Mouse (Mus musculus): ENCODE data around the gene Adcy2. TPM values are rescaled to one million over a fixed set of nuclear protein-coding genes. Genes with fewer than 3 reads are reported as not detected.

Gene Adcy2
- polyA plus RNA-seq, 1 experiment from 2014 or later = 8.0 TPM

DNA sequence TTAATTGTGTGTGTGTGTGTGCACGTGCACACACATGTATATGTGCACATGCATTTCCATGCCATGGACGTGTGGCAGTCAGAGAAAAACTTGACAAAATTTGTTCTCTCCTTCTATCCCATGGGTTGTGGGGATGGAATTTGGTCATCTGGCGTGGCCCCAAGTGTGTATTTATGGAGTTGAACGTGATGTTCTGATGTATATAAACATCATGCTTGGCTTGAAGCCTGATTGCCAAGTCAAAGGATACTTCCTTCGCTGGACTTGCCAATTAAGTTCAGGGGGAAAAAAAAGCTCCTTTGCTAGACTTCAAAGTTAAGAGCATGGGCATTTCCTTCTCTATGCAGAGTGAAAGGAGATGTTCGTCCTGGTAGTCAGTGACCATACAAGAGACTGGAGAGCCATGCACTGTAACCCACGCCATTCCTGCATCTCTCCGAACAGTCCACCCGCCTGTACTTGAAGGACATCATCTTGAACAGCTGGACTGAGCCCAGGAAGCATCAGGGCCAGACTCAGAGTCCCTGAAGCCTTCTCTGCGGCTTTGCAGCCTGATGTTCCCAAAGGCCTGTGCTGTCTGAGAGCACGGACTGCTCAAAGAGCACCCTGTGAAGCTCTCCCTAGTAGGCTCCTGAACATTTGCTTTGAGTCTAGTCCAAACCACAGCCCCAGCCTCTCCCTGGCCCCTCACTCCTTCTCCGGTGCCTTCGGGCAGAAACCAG, 178.3 kb downstream of the Adcy2 start:
- WGBS = 67% methylated on average over 13 of the region's 13 CpGs
- H3K27me3 ChIP-seq = no peaks in the 10 kb centered on the region
- no peaks in the 10 kb centered on the region for H3K36me3 ChIP-seq
- H3K27ac ChIP-seq (replicated peaks) = peak overlapping the region; percentile 58
- no peak overlapping the region for H3K4me2 ChIP-seq (replicated peaks)
- ATAC-seq (ENCODE audit: insufficient number of reproducible peaks, low FRiP score, low TSS enrichment, low read depth) = peak; percentile 61
- H3K9me3 ChIP-seq (replicated peaks) = no peaks in the 10 kb centered on the region
- H3K4me1 ChIP-seq = peaks cover 6% of the 10 kb centered on the region; the same call in 1 of the 2 replicates
- no peak overlapping the region for H3K4me3 ChIP-seq (replicated peaks)
- H3K9ac ChIP-seq = no peak overlapping the region

DNA sequence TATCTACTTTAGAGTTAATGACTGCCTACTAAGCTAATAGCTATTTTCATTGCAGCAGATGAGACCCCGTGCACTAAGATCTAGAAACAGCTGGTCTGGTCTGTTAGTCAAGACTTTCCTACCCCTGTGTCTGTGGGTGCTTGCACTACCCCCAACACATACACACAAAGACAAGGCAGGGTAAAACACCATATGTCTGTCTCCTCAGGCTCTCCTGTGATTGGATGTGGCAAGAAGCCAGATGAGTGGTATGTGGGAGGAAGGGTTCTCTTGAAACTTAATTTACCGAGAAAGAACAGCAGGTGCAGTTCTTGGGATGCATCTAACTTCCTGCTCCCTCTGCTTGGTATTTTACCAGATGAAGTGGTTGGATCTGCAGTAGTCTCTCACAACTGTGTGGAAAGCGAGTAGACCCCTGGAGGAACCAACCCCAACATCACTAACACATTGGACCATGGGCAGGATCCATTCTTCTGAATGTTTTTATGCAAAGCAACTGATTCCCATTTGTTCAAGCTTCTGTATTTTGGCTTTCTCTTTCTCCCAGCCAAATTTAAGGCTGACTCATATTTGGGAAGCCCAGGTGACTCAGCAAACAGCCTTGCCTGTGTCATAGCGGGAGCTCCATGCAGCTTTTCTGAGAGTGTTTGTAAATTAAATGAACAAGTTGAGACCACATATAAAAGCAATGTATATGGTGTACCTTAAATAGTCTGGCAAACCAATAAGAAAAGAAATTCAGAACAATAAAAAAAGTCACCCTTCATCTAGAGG, 183.4 kb downstream of the Adcy2 start:
- 64% methylated on average over 4 of the region's 4 CpGs for WGBS

DNA sequence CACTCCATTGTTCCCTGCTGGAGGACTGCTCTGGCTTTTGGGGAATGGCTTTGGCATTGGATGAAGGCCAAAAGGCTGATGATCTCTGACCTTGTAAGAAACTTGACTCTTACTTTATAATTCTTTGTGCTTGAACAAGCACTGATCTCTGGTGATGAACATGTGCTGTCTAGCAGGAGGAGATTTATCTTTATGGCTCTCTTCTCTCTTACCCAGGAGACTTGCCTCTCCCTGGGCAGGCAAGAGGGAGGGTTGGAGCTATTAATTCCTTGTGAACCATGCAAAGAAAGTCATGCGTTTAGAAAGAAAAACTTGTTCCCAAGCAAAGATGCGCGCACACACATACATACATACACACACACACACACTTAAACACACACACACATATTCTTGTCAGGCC, 188.2 kb downstream of the Adcy2 start:
- Histone ChIP-seq H3K9me3 (replicated peaks) (no peaks in the 10 kb centered on the region), H3K27me3 (no peaks in the 10 kb centered on the region), H3K4me1 (no peaks in the 10 kb centered on the region), H3K27ac (replicated peaks) (no peak overlapping the region), H3K4me2 (replicated peaks) (no peak overlapping the region), H3K36me3 (no peaks in the 10 kb centered on the region), H3K9ac (no peak overlapping the region), H3K4me3 (replicated peaks) (no peak overlapping the region)
- WGBS = 85% methylated on average over 3 of the region's 3 CpGs
- ATAC-seq (ENCODE audit: insufficient number of reproducible peaks, low FRiP score, low TSS enrichment, low read depth) = no peak

More for the DNA sequence above, 183.4 kb downstream of the Adcy2 start:
- H3K4me1 ChIP-seq = 0 out of 2 replicates have a peak, but pooled peaks cover under 1% of the 10 kb centered on the region
- H3K36me3 ChIP-seq = no peaks in the 10 kb centered on the region
- no peak overlapping the region for H3K4me3 ChIP-seq (replicated peaks)
- no peaks in the 10 kb centered on the region for H3K27me3 ChIP-seq
- H3K9ac ChIP-seq = no peak overlapping the region
- peak; percentile 34; the same call in 1 of the 2 replicates for ATAC-seq (ENCODE audit: insufficient number of reproducible peaks, low FRiP score, low TSS enrichment, low read depth)
- no peaks in the 10 kb centered on the region for H3K9me3 ChIP-seq (replicated peaks)
- H3K4me2 ChIP-seq (replicated peaks) = no peak overlapping the region
- no peak overlapping the region for H3K27ac ChIP-seq (replicated peaks)

DNA sequence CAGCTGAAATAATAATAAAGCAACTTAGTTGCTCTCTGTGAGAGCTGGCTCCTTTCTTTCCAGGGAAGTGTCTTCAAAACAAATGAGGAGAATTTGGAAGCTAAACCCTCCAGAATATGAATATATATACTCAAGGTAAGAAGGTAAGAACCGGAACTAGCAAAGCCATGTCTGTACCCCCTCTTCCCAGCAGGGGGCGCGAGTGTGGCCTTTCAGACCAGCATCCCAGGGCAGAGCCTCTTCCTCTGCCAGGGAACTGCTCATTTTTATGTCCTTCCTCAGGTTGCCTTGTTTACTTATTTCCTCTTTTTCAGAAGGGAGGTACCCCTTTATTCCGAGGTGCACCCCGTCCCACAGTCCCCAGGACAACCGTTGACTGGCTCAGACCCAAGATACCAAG, 199.6 kb downstream of the Adcy2 start:
- Histone ChIP-seq H3K4me3 (replicated peaks) (no peak overlapping the region), H3K4me1 (no peaks in the 10 kb centered on the region), H3K9ac (no peak overlapping the region), H3K27ac (replicated peaks) (no peak overlapping the region), H3K9me3 (replicated peaks) (no peaks in the 10 kb centered on the region), H3K36me3 (no peaks in the 10 kb centered on the region), H3K4me2 (replicated peaks) (no peak overlapping the region), H3K27me3 (no peaks in the 10 kb centered on the region)
- WGBS = 66% methylated on average over 6 of the region's 6 CpGs
- no peak for ATAC-seq (ENCODE audit: insufficient number of reproducible peaks, low FRiP score, low TSS enrichment, low read depth)

DNA sequence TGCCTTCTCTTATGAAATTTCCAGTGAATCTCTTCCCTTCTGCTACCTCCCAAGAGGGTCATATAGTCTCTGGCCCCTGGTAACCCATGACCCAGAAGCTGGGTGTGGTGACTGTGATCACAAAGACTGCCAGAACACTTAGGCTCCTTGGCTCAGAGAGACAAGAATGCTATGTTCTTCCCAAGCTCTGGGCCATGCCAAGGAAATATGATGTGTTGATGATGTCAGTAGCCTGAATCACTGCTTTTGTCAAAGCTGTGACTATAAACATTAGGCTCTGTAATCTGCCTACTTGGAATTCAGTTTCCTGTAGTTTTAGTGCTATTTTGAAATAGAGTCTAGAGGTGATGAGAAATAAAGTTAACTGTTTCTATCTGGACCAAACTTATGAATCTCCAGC, 206.1 kb downstream of the Adcy2 start:
- no peaks in the 10 kb centered on the region for H3K27me3 ChIP-seq
- ATAC-seq (ENCODE audit: insufficient number of reproducible peaks, low FRiP score, low TSS enrichment, low read depth) = no peak
- no peaks in the 10 kb centered on the region for H3K9me3 ChIP-seq (replicated peaks)
- H3K4me3 ChIP-seq (replicated peaks) = no peak overlapping the region
- H3K9ac ChIP-seq = no peak overlapping the region
- no peaks in the 10 kb centered on the region for H3K4me1 ChIP-seq
- no peak overlapping the region for H3K4me2 ChIP-seq (replicated peaks)
- no peak overlapping the region for H3K27ac ChIP-seq (replicated peaks)
- no peaks in the 10 kb centered on the region for H3K36me3 ChIP-seq

DNA sequence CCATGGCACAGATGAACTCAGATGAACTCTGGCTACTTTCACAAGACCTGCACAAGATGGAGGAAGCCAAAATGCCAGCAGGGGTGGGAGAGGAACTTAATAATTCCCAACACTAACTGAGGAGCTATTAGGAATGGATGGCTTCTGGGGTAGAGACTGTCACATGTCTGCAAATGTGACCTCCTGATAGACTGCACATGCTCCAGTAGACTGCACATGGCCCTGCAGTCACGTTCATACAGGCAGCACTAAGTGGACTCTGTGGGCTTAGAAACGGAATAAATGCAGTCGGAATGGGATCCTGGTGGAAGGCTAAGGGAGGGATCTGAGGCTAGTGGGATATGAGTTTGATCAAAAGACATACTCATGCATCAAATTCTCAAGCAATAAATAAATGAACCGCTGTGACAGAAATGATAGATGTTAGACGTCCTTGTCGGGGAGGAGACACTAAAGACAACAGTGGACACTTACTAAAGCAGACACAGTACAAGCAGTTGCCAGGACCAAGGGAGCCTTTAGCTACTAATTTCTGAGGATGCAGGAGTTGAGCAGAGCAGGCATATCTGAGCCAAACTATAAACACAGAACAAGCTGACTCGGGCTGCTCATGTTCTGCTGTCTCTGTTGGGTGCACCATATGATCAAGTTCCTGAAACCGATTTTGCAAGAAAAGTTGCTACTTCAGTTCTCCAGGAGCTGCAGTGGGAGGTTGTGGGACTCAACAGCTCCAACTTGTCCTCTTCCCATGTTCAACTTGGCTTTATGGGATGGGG, 211.9 kb downstream of the Adcy2 start:
- Histone ChIP-seq H3K4me3 (replicated peaks) (no peak overlapping the region), H3K36me3 (no peaks in the 10 kb centered on the region), H3K9me3 (replicated peaks) (no peaks in the 10 kb centered on the region), H3K9ac (no peak overlapping the region), H3K27ac (replicated peaks) (no peak overlapping the region), H3K4me2 (replicated peaks) (no peak overlapping the region), H3K27me3 (no peaks in the 10 kb centered on the region), H3K4me1 (no peaks in the 10 kb centered on the region)
- ATAC-seq (ENCODE audit: insufficient number of reproducible peaks, low FRiP score, low TSS enrichment, low read depth) = no peak
- 89% methylated on average over 8 of the region's 8 CpGs for WGBS

DNA sequence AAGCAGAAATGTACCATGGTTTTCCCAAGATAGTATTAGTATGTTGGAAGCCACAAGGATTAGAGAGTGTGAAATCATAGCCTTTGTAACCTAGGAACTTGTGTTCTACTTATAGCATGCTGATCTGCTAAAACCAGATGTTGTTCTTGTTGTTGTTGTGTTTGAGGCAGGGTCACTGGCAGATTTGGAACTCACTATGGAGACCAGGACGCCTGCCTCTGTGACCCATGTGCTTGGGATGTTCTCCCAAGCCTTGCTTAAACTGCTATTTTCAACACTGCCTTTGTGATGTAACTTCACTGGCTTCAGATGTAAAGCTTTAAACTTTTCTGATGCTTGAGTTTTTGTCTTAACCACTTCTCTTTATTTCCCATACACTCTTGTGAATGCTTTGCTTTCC, 216.2 kb downstream of the Adcy2 start:
- no peak overlapping the region for H3K4me3 ChIP-seq (replicated peaks)
- ATAC-seq (ENCODE audit: insufficient number of reproducible peaks, low FRiP score, low TSS enrichment, low read depth) = no peak
- no peak overlapping the region for H3K4me2 ChIP-seq (replicated peaks)
- H3K27ac ChIP-seq (replicated peaks) = no peak overlapping the region
- H3K4me1 ChIP-seq = no peaks in the 10 kb centered on the region
- no peaks in the 10 kb centered on the region for H3K9me3 ChIP-seq (replicated peaks)
- 56% methylated on average over 1 of the region's 1 CpGs for WGBS
- H3K27me3 ChIP-seq = no peaks in the 10 kb centered on the region
- no peak overlapping the region for H3K9ac ChIP-seq
- H3K36me3 ChIP-seq = no peaks in the 10 kb centered on the region

DNA sequence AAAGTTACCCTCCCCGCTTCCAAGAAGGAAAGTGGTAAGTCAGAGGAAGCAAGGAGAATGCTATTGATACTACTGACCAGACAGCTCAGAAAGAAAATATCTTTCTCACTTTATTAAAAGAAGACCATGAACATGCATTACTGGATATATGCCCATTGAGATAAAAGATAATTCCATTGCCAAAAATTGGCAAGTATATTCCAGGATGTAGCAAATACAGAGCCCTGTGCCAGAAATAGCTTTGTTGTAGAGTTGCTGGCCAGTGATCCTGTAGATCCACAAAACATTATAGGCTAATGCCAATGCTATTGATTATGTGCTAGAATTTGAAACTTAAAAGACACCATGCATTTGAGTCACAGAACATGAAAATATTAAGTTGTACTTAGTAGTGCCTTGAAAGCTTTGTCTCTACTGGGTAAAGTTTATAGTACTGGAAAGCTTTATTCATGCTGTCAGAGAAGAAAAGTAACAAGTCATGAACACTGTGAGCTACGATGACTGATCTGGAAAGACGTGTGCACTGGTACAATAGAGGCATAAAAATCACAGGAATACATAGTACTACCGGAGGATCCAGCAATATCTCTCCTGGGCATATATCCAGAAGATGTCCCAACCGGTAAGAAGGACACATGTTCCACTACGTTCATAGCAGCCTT, 221.2 kb downstream of the Adcy2 start:
- 87% methylated on average over 6 of the region's 6 CpGs for WGBS
- H3K4me3 ChIP-seq (replicated peaks) = no peak overlapping the region
- no peak overlapping the region for H3K9ac ChIP-seq
- H3K9me3 ChIP-seq (replicated peaks) = no peaks in the 10 kb centered on the region
- H3K4me1 ChIP-seq = no peaks in the 10 kb centered on the region
- H3K4me2 ChIP-seq (replicated peaks) = no peak overlapping the region
- no peaks in the 10 kb centered on the region for H3K27me3 ChIP-seq
- no peak for ATAC-seq (ENCODE audit: insufficient number of reproducible peaks, low FRiP score, low TSS enrichment, low read depth)
- no peak overlapping the region for H3K27ac ChIP-seq (replicated peaks)
- H3K36me3 ChIP-seq = no peaks in the 10 kb centered on the region

DNA sequence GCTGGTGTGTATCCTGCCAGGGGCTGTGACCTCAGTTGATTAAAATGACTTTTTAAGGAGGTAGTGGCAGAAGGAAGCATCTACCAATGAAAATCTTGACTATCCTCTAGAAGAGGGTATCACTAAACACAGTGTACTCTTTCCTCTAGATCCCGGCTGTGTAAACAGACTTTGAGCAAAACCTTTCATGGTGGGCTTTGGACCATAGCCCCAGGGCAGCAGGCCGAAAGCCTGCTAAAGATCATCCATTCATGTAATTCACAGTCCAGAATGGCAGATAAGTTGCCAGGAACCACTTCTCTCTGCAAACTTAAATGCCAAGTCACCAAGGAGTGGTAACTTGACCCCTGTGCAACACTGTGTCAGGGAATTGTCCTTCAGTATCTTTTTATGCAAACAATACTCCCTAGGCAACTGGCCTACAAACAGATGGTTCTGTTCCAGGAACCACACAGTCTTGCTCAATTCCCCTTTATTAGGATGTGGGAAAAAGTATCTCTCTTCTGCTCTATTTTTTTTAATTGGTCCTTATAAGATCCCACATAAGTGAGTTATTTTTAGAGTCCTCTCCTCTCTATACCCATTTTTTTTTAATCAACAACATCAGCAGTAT, 225.6 kb downstream of the Adcy2 start:
- H3K27me3 ChIP-seq = no peaks in the 10 kb centered on the region
- H3K4me2 ChIP-seq (replicated peaks) = no peak overlapping the region
- no peaks in the 10 kb centered on the region for H3K4me1 ChIP-seq
- no peaks in the 10 kb centered on the region for H3K36me3 ChIP-seq
- 28% methylated on average over 2 of the region's 2 CpGs for WGBS
- H3K4me3 ChIP-seq (replicated peaks) = no peak overlapping the region
- ATAC-seq (ENCODE audit: insufficient number of reproducible peaks, low FRiP score, low TSS enrichment, low read depth) = no peak
- H3K27ac ChIP-seq (replicated peaks) = no peak overlapping the region
- H3K9me3 ChIP-seq (replicated peaks) = no peaks in the 10 kb centered on the region
- H3K9ac ChIP-seq = no peak overlapping the region

DNA sequence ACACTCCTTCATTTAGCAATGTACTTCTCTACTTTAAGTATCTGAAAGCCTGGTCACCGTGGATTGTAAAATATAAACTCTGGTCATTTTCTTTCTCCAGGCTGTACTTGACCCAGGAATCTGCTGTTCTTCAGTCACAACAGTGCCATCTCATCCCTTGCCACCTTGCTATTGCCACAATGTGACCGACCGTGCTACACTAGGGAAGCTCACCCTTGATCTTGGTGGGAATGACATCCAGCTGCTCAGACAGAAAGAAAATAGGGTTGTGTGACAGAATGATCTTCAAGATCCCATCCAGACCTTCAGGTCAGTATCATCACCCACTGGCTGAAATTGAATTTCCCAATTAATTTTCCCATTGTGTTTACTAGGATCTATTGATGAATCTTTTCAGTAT, 230.8 kb downstream of the Adcy2 start:
- Histone ChIP-seq H3K9me3 (replicated peaks) (no peaks in the 10 kb centered on the region), H3K27me3 (no peaks in the 10 kb centered on the region), H3K9ac (no peak overlapping the region), H3K4me1 (no peaks in the 10 kb centered on the region), H3K27ac (replicated peaks) (no peak overlapping the region), H3K4me2 (replicated peaks) (no peak overlapping the region), H3K36me3 (no peaks in the 10 kb centered on the region), H3K4me3 (replicated peaks) (no peak overlapping the region)
- no peak for ATAC-seq (ENCODE audit: insufficient number of reproducible peaks, low FRiP score, low TSS enrichment, low read depth)
- 95% methylated on average over 3 of the region's 3 CpGs for WGBS

Data from embryonic facial prominence, embryonic 15.5 days (tissue).